Mouse (Mus musculus) induced T-regulatory cell, adult 2 months (primary cell): ENCODE data around the gene Gng8.

Source experiments
- DNase-seq: peaks from one replicate; pipeline ENCODE4 v3.0.0-alpha.2; 2012; ENCODE audit warnings: low read depth

Gene Gng8

DNA sequence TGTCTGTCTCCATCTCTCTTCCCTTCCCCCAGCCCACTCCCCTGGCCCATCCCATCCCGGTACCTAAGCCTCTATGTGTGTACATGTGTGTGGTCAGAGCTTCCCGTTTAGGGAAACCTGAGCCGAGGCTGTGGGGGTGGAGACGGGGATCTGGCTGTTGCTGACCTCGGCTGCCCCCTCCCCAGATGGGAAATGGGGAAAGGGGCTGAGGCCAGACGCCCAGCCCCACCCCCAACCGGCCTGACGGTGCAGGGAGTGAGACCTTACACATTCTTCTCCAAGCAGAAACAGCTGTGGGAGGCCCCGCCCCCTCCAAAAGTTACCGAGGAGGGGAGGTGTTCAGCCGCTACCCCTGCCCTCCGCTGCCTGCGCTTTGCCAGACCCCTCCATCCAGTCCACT is 15.0 kb upstream of the Gng8 start:
- peak; percentile 29 for DNase-seq

DNA sequence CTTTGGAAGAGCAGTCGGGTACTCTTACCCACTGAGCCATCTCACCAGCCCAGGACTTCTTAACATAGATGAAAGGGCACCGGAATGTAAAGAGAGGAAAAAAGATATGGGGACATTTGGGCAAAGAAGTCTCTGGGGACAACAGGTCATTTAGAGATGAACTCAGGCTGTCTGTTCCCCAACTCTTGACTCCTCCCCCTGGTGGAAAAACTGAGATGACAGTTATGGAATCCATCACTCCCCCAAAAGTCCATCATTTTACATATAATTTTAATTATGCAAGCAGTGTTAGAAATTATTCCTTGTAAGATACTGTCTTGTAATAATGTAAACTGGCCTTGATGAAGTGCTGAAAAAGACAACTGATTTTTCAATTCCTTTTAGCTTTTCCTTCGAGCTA is 13.9 kb upstream of the Gng8 start:
- peak; percentile 42 for DNase-seq

DNA sequence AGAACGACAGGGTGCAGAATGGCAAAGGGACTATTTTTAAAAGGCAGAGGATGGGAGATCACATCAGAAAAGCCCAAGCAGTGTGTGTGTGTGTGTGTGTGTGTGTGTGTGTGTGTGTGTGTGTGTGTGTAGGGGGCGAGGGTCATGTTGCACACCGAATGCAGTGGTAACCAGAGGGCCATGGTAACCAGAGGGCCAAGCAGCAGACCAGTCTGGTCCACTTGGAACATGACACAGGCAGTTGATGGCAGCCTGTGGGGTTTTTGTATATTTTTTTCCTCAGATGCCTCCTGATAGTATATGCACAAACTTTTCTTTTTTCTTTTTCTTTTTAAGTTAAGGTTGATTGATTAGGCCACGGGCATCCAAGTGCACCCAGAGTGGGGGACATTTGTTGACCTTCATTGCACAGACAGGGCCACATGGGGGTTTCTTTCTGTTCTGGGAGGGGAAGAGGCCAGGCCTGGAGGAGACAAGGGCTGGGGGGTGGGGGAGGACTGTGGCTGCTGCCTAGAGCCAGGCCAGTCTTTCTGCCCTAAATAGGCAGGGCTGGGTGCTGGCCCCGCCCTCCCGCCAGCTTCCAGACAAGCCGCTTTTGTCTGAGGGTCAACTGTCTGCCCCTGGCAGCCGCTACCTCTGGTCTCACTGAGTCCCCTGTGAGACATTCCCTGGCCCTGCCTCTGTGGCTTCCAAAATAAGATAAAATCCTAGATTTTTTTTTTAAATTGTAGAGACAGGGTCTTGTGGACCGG is 11.6 kb upstream of the Gng8 start:
- DNase-seq = no peak

DNA sequence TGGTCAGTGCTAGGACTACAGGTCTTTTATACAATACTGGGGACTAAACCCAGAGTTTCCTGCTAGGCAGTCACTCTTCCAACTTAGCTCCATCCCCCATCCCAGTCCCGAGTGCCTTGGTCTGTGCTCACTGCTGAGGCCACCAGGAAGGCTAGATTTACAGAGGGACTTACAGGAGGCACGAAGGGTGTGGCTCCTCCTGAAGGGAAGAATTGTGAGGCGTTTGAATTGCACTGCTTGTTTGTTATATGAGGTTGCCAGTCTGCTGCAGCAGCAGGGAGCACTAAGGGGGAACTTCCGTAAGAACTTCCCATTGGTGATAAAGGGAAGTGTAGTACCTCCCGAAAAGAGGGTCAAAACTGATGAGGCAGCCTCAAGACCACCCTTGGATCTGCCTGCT is 11.0 kb upstream of the Gng8 start:
- DNase-seq = no peak

DNA sequence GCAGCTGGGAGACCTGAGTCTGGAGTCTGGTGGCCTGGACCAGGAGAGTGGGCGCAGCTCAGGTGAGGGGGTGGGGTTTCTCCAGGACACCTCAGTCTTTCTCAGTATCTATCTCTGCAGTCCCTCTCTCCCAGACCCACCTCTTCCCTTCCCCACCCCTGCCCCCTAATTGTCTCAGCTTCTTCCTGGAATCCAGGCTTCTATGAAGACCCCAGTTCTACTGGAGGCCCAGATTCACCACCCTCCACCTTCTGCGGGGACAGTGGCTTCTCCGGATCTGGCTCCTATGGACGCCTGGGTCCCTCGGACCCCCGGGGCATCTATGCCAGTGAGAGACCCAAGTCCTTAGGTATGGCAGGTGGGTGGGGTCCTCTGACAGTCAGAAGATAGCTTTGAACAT is 8.4 kb upstream of the Gng8 start:
- DNase-seq = no peak

DNA sequence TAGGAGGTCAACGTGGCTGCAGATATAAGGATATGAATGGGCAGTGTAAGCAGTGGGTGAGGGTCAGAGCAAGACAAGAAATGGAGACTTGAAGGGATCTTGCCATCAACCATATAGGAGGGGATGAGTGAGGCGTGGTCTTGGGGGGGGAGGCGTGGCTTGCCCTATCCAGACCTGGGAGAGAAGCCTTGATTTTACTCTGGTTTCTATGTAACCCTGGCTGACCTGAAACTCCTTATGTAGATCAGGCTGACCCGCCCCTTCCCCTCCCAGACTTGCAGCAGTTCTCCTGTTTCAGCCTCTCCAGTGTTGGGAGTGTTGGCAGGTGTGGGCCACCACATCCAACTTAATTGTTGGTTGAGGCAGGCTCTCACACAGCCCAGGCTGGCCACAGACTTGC is 7.3 kb upstream of the Gng8 start:
- DNase-seq = no peak

DNA sequence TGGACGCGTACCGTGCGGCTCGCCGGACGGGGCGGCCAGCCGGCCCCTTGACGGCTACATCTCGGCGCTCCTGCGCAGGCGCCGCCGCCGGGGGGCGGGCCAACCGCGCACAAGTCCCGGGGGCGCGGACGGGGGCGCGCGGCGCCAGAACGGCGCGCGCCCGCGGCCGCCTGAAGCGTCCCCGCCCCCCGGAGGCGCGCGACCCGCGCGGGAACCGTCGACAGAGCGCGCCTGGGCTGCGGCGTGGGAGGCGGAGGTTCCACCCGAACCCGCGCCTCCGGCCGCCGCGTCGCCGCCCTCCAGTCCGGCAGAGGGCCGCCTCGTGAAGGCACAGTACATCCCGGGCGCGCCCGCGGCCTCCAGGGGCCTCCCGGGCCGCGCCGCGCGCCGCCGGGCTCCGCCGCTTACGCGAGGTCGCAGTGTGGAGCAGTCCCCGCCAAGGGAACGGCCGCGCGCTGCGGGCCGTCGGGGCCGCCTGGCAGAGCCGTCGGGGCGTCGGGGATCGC is 6.3 kb upstream of the Gng8 start:
- DNase-seq = peak; percentile 42

DNA sequence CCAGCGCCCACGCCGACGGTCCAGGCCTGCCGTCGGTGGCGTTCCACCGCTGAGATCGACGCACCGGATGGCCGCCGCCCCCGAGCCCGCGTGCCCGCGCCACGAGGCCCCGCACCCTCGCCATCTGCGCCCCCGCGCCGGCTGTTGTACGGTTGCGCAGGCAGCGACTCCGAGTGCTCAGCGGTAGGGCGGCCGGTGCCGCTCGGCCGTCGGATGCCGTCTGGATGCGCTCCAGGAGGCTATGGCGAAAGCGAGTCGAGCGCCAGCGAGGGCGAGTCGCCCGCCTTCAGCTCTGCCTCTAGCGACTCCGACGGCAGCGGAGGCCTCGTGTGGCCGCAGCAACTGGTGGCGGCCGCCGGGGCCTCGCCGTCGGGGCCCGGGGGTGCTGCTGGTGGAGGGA is 5.7 kb upstream of the Gng8 start:
- no peak for DNase-seq

DNA sequence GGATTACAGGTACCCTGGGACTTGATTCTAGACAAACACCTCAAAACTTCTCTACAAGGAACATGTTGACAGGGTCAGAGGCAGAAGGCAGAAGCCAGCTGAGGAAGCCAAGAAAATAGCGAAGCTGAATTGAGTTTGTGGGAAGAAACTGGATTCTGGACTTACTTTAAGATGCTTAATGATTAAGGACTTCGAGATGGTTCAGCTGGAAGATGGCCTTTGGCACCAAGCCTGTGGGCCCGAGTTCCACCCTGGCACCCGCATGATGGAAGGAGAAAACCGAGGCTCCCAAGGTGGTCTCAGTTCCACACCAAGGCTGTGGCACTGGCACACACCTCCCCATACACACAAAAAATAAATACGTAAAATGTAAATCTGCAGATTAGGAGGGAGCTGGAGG is 1.1 kb upstream of the Gng8 start:
- no peak for DNase-seq

DNA sequence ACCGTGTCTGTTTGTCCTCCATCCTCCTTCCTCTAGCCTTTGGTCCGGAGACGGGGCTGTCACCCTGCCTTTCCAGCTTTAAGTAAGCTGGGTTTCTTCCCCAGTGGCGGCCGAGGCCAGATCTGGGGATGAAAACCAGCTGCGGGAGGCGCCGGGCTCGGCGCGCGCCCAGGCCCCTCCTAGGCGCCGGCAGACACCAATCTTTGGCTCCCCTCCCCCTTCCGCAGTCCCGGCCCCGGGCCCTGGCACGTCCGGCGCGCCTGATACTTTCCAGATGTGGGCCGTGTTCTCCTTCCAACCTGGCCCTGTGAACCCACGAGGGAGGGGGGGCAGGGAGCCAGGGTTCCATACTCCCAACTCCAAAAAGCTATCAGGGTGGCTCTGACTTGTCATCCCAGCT is 642 bp upstream of the Gng8 start:
- peak; percentile 47 for DNase-seq

DNA sequence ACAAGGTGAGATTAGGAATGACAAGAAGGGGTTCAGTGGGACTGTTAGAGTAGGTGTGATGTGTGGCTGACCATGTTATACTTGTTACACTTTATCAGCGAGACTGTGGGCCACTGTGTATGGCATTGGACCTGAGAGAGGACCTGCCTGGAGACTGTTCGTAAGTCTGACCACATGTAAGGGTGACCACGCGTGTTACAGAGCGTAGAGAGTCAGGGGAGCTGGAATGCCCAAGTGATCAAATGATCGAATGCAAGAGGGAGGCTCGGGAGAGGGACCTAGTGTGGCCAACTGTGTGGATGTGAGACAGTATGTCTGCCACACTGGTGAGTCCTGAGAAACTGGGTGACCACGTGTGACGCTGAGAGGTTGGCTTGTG is 755 bp downstream of the Gng8 start:
- DNase-seq = no peak

DNA sequence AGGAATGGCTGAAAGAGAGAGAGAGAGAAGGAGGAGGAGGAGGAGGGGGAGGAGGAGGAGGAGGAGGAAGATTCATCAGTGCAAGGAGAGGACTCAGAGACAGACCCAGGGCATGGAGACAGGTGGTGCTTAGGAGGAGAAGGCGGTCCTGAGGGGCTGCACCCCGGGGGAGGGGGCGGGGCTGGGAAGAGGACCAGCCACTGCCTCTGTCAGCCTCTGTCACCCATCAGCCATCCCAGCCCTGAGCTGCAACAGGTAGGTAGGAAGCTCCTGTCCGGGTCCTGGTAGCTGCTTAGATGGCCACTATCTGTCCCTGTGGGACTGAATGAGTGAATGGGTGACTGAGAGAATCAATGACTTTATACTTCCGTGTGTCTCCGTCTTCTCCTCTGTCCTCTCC is 2.0 kb downstream of the Gng8 start:
- DNase-seq = no peak

DNA sequence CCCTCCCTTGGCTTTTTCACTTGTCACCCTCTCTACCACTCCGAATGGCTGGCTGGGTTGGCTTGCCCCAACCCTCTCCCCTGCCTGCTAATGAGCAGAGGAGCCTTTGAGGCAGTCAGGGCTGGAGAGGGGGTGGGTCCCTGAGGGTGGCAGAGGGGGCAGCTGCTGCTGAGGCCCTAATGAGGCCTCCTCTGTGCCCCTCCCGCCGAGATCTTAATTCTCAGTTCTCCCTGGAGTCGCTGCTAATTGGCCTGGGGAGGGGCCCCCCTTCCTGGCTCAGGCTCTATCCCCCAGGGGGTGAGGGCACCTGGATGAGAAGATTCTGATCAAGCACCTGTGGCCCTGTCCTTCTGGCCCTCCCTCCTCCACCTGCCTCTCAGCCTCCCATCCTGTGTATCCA is 2.7 kb downstream of the Gng8 start:
- DNase-seq = no peak

DNA sequence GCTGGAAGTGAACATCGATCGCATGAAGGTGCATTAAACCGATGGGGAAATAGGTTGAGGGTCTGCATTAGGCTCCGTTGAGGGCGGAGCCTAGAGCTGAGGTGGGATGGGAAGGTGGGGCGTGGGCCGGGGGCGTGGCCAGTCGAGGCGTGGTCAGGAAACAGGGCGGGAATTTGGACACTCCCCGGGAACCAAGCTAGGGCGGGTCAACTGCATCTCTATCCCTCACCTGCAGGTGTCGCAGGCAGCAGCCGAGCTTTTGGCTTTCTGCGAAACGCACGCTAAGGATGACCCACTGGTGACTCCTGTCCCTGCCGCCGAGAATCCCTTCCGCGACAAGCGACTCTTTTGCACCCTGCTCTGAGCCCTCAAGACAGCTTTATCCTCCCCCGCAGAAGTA is 3.4 kb downstream of the Gng8 start:
- peak; percentile 85 for DNase-seq

DNA sequence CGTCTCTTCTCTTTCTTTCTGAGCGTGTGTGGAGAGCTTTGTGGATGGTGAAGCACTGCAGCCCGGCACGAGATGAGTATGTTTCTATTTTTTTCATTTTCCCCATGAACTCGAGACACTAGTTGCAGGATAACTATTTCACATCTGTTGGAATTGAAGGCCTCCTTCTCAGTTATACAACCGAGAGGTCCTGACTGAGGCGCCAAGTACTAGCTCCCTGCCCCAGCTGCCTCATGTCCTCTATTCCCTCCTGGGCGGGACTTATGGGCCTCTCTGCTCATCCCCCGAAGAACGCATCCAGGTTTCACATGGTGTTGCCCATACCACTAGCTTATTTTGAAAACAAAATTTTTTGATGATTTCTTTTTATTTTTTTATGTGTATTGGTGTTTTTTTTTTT is 3.9 kb downstream of the Gng8 start:
- no peak for DNase-seq

DNA sequence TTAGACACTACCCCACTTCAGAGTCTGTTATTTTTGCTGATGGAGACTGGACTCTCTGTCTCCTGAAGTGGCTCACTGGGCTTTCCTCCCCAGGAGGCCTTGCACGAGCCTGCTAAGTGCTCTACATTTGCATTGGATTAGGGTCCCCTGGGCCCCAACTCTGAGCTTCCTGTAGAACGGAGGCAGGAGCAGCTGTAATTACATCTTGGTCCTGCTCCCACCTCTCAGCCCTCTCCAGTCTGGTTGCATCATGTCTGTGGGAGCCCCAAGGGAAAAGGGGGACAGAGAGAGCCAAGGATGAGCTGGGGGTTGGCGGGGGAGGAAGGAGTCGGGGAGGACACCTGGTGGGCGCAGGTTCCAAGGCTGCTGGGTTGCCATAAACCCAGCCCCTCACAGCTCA is 8.9 kb downstream of the Gng8 start:
- no peak for DNase-seq

DNA sequence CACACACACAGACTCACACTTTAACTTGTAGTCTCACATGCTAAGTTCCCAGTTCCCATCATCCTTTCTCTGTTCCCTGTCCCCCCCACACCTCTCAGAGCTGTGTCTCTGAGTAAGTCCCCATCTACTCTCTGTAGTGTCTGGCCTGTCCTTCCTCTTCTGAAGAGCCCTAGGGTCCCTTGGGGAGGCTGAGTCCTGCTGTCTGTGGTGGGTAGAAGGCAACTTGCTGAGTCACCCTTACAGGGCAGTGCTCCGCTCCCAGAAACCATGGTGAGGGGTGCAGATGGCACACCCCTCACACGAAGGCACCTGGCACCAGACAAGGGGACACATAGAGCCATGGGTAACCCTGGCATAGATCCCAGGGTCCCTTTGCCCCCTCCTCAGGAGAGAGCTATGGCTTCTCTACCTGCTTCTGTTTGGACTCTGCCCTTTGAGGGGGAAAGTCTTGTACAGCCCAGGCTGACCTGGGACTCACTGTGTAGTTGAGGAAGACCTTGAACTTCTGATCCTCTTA is 11.9 kb downstream of the Gng8 start:
- no peak for DNase-seq

DNA sequence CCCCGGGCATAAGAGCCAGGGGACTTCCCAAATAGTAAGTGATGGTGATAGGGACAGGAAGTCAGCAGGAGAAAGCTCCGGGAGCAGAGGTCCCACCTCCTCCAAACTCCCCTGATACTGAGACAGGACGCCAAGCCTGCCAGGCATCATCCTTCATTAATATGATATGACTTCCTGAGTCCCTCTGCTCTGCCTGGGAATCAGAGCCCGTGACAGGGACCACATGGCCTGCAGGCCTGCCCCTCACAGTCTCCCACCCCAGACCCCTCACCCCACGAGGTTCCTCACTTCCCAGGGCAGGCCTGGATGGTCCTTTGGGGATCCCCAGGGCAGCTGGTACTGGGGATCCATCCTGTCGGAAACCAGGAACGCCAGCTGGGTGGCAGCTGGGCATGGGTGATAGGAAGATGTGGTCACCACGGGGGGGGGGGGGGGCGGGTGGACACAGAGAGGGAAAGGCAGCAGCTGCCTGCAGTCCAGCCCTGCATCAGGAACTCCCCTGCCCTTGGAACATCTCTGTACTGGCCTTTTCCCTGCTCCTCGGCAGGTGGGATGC is 12.6 kb downstream of the Gng8 start:
- no peak for DNase-seq

DNA sequence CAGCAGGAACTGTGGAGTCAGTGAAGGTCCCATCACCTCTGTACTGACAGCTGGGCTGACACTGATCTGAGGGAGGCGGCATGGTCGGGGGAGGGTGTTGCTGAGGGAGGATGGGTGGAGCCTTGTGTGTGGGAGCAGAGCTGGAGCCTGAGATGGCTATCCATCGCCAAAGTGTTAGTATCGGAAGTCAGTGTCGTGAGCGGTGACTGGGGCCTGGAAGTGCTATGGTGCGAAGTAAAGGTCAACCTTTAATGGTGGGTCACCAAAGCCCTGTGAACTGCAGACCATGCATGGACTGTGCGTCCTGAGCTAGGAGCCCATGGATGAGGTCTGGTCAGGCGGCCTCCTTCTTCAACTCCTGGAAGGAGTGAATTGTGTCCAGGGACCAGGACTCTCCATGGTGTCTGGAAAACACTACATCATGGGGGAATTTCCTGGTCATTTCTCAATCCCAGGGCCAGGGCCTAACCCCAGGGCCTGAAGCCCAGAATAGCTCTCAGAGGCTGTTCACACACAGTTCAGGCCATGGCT is 14.0 kb downstream of the Gng8 start:
- DNase-seq = peak; percentile 64

DNA sequence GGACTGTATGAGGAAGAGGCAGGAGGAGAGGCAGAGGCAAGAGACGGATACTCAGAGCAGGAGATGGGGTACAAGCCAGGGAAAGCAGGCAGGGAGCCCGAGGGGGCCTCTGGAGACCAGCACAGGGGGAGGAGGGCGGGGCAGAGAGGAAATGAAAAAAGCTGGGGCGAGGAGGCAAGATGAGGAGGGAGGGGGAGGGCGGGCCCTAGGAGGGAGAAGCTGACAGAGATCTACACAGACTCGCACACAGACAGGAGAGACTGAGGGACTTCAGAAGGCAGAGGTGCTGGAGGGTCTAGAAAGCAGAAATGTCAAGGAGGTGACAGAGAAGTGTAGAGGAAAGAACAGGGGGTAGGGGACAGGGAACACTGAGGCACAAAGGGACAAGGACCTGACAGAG is 14.7 kb downstream of the Gng8 start, which contains the start of gene Ptgir:
Gene Ptgir, plus strand, starts transcription at position 210 of the 400 bp plus-strand sequence.
- peak; percentile 69 for DNase-seq

DNA sequence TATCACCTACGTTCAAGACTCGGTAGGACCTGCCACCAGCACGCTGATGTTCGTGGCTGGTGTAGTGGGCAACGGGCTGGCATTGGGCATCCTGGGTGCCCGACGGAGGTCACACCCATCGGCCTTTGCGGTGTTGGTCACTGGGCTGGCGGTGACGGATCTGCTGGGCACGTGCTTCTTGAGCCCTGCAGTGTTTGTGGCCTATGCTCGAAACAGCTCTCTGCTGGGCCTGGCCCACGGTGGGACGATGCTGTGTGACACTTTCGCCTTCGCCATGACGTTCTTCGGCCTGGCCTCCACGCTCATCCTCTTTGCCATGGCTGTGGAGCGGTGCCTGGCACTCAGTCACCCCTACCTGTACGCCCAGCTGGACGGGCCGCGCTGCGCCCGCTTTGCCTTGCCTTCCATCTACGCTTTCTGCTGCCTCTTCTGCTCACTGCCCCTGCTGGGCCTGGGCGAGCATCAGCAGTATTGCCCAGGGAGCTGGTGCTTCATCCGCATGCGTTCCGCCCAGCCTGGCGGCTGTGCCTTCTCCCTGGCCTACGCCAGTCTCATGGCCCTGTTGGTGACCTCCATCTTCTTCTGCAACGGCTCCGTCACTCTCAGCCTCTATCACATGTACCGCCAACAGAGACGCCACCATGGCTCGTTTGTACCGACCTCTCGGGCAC is 15.4 kb downstream of the Gng8 start:
- no peak for DNase-seq

DNA sequence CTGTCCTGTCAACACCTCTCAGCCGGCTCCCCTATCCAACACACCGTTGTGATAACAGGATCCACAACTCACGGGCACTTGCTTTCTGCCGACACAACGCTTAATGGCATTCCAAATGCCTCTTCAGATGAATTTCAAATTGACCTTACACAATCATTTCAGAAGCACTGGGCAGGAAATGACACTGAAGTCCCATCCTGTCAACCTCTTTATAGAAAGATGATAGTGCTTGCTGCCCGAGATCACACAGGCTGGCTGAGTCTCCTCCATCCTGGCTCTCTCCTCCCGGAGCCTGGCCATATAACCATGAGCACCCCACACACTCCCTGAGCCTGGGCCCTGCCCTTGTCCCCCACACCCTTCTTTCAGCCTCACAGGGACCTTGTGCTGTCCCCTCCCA is 16.3 kb downstream of the Gng8 start:
- peak; percentile 55 for DNase-seq

DNA sequence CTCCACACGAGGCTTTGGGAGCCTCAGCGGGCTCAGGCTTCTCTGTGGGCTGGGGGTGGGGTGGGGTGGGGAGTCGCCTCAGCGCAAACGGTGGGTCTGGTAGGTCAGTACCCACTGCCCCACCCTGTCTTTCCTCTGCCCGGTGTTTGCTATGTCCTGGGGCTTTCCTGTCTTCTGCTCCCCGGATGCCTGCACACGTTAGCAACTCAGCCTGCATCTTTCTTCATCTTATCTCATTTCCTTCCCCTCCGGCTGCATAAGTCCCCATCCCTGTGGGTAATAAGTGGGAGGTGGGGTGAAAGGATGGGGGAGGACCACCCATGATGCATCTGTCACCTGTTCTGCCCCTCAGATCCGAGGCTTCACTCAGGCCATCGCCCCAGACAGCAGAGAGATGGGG is 16.8 kb downstream of the Gng8 start:
- DNase-seq = peak; percentile 53
